Mouse (Mus musculus) testis, adult 2 months (tissue): ENCODE data around the gene Kctd5.

Experiments
- CTCF ChIP-seq: fragments of 200-500 bp; IDR thresholded peaks from 2 replicates; pipeline ENCODE4 v1.5.1; 2012; ENCODE audit warnings: low read depth, mild to moderate bottlenecking, inconsistent platforms, low read length, moderate library complexity; ENCODE audit not compliant: control insufficient read depth, insufficient read depth, insufficient replicate concordance
- POLR2A ChIP-seq: fragments of 200-500 bp; IDR thresholded peaks from 2 replicates; pipeline ENCODE4 v1.6.1; 2012; ENCODE audit warnings: low read depth, mild to moderate bottlenecking, inconsistent platforms, low read length, moderate library complexity; ENCODE audit not compliant: control insufficient read depth

- no peak for TF ChIP-seq CTCF
- TF ChIP-seq POLR2A, result no peak
Measured at GRCm38 (mm10) chr17:24068271-24068670, 5.0 kb downstream of the Kctd5 start.
